Mouse (Mus musculus): ENCODE results near the gene Arid5b. TPM values are rescaled to one million over a fixed set of nuclear protein-coding genes. Genes with fewer than 3 reads are reported as not detected.
"Not testable (repeated sequence)": the region's sequence is repeated elsewhere in the genome, so short reads cannot be mapped to it uniquely, and the experiment has no call there.

Gene Arid5b
- total and polyA plus RNA-seq, 2 experiments from 2014 or later, result 13.3 to 13.6 TPM

GRCm38 (mm10) chr10:68102566-68102965 lies 176.0 kb downstream of the Arid5b start:
- H3K9me3 ChIP-seq (ENCODE audit: low read length), result no peaks in the 10 kb centered on the region
- no peak overlapping the region for H3K9ac ChIP-seq (replicated peaks; ENCODE audit: low read length, poor library complexity, severe bottlenecking)
- H3K4me3 ChIP-seq (ENCODE audit: low read depth, low read length), result no peak overlapping the region
- DNase-seq (ENCODE audit: low spot score), result no peak
- no peaks in the 10 kb centered on the region for H3K27me3 ChIP-seq (ENCODE audit: insufficient read depth, low read length)
- no peak overlapping the region for H3K4me2 ChIP-seq (ENCODE audit: low read depth, low read length, poor library complexity, severe bottlenecking)
- WGBS, result 96% methylated on average over 6 of the region's 6 CpGs
- no peak overlapping the region for H3K27ac ChIP-seq (ENCODE audit: low read depth, low read length)
- peaks cover 5% of the 10 kb centered on the region; the same call in 1 of the 2 replicates for H3K4me1 ChIP-seq (ENCODE audit: insufficient read depth, low read length)
- no peak for TF ChIP-seq CTCF (IDR thresholded peaks at IDR 0.05)
- ATAC-seq (ENCODE audit: low FRiP score), result no peak
- H3K36me3 ChIP-seq (ENCODE audit: insufficient read depth, low read length), result peaks cover 8% of the 10 kb centered on the region

GRCm38 (mm10) chr10:68101251-68101650 lies 177.3 kb downstream of the Arid5b start:
- ATAC-seq (ENCODE audit: low FRiP score) (no peak), DNase-seq (ENCODE audit: low spot score) (no peak)
- Histone ChIP-seq H3K27ac (ENCODE audit: low read depth, low read length) (no peak overlapping the region), H3K4me3 (ENCODE audit: low read depth, low read length) (no peak overlapping the region), H3K27me3 (ENCODE audit: insufficient read depth, low read length) (no peaks in the 10 kb centered on the region), H3K4me1 (ENCODE audit: insufficient read depth, low read length) (peaks cover 5% of the 10 kb centered on the region; the same call in 1 of the 2 replicates), H3K9me3 (ENCODE audit: low read length) (no peaks in the 10 kb centered on the region), H3K4me2 (ENCODE audit: low read depth, low read length, poor library complexity, severe bottlenecking) (no peak overlapping the region), H3K9ac (replicated peaks; ENCODE audit: low read length, poor library complexity, severe bottlenecking) (no peak overlapping the region), H3K36me3 (ENCODE audit: insufficient read depth, low read length) (peaks cover 21% of the 10 kb centered on the region)
- TF ChIP-seq CTCF (IDR thresholded peaks at IDR 0.05), result no peak
- WGBS, result 70% methylated on average over 4 of the region's 4 CpGs

- Histone ChIP-seq H3K9me3 (ENCODE audit: low read length) (no peaks in the 10 kb centered on the region), H3K27ac (ENCODE audit: low read depth, low read length) (no peak overlapping the region), H3K4me2 (ENCODE audit: low read depth, low read length, poor library complexity, severe bottlenecking) (no peak overlapping the region), H3K4me1 (ENCODE audit: insufficient read depth, low read length) (peaks cover 5% of the 10 kb centered on the region; the same call in 1 of the 2 replicates), H3K36me3 (ENCODE audit: insufficient read depth, low read length) (peaks cover 23% of the 10 kb centered on the region), H3K4me3 (ENCODE audit: low read depth, low read length) (no peak overlapping the region), H3K27me3 (ENCODE audit: insufficient read depth, low read length) (no peaks in the 10 kb centered on the region), H3K9ac (replicated peaks; ENCODE audit: low read length, poor library complexity, severe bottlenecking) (no peak overlapping the region)
- DNase-seq (ENCODE audit: low spot score), result no peak
- ATAC-seq (ENCODE audit: low FRiP score), result no peak
- 92% methylated on average over 8 of the region's 8 CpGs for WGBS
- TF ChIP-seq CTCF (IDR thresholded peaks at IDR 0.05), result no peak
Observed at GRCm38 (mm10) chr10:68100506-68100905, 178.0 kb downstream of the Arid5b start.

GRCm38 (mm10) chr10:68099801-68100200 lies 178.7 kb downstream of the Arid5b start:
- H3K4me3 ChIP-seq (ENCODE audit: low read depth, low read length); H3K27me3 ChIP-seq (ENCODE audit: insufficient read depth, low read length); H3K9ac ChIP-seq (replicated peaks; ENCODE audit: low read length, poor library complexity, severe bottlenecking); ATAC-seq (ENCODE audit: low FRiP score); DNase-seq (ENCODE audit: low spot score); H3K9me3 ChIP-seq (ENCODE audit: low read length); H3K4me1 ChIP-seq (ENCODE audit: insufficient read depth, low read length); H3K27ac ChIP-seq (ENCODE audit: low read depth, low read length); H3K4me2 ChIP-seq (ENCODE audit: low read depth, low read length, poor library complexity, severe bottlenecking): not testable (repeated sequence)
- peaks cover 23% of the 10 kb centered on the region for H3K36me3 ChIP-seq (ENCODE audit: insufficient read depth, low read length)
- 93% methylated on average over 7 of the region's 7 CpGs for WGBS

GRCm38 (mm10) chr10:68097821-68098675 lies 180.5 kb downstream of the Arid5b start:
- peaks cover 23% of the 10 kb centered on the region for H3K36me3 ChIP-seq (ENCODE audit: insufficient read depth, low read length)
- TF ChIP-seq CTCF (IDR thresholded peaks at IDR 0.05), result no peak
- H3K4me2 ChIP-seq (ENCODE audit: low read depth, low read length, poor library complexity, severe bottlenecking), result no peak overlapping the region
- no peak for ATAC-seq (ENCODE audit: low FRiP score)
- no peaks in the 10 kb centered on the region for H3K27me3 ChIP-seq (ENCODE audit: insufficient read depth, low read length)
- WGBS, result 92% methylated on average over 19 of the region's 19 CpGs
- H3K9ac ChIP-seq (replicated peaks; ENCODE audit: low read length, poor library complexity, severe bottlenecking), result no peak overlapping the region
- H3K9me3 ChIP-seq (ENCODE audit: low read length), result no peaks in the 10 kb centered on the region
- no peak for DNase-seq (ENCODE audit: low spot score)
- no peaks in the 10 kb centered on the region for H3K4me1 ChIP-seq (ENCODE audit: insufficient read depth, low read length)
- H3K27ac ChIP-seq (ENCODE audit: low read depth, low read length), result no peak overlapping the region
- no peak overlapping the region for H3K4me3 ChIP-seq (ENCODE audit: low read depth, low read length)

GRCm38 (mm10) chr10:68096395-68096794 lies 182.1 kb downstream of the Arid5b start:
- 95% methylated on average over 12 of the region's 12 CpGs for WGBS
- no peak for TF ChIP-seq CTCF (IDR thresholded peaks at IDR 0.05)
- H3K9me3 ChIP-seq (ENCODE audit: low read length), result no peaks in the 10 kb centered on the region
- no peaks in the 10 kb centered on the region for H3K27me3 ChIP-seq (ENCODE audit: insufficient read depth, low read length)
- no peak overlapping the region for H3K27ac ChIP-seq (ENCODE audit: low read depth, low read length)
- H3K4me2 ChIP-seq (ENCODE audit: low read depth, low read length, poor library complexity, severe bottlenecking), result no peak overlapping the region
- peaks cover 23% of the 10 kb centered on the region for H3K36me3 ChIP-seq (ENCODE audit: insufficient read depth, low read length)
- H3K9ac ChIP-seq (replicated peaks; ENCODE audit: low read length, poor library complexity, severe bottlenecking), result no peak overlapping the region
- H3K4me1 ChIP-seq (ENCODE audit: insufficient read depth, low read length), result no peaks in the 10 kb centered on the region
- no peak overlapping the region for H3K4me3 ChIP-seq (ENCODE audit: low read depth, low read length)
- DNase-seq (ENCODE audit: low spot score), result no peak
- ATAC-seq (ENCODE audit: low FRiP score), result no peak
